Mouse (Mus musculus): ENCODE measurements around the gene Nmt1. TPM values are rescaled to one million over a fixed set of nuclear protein-coding genes. Genes with fewer than 3 reads are reported as not detected.

Gene Nmt1
- 32.4 and 36.7 TPM in 2 replicates for polyA plus RNA-seq (2015; fragmentation: Nextera tagmentation; extraction: Ambion mirVana)

DNA sequence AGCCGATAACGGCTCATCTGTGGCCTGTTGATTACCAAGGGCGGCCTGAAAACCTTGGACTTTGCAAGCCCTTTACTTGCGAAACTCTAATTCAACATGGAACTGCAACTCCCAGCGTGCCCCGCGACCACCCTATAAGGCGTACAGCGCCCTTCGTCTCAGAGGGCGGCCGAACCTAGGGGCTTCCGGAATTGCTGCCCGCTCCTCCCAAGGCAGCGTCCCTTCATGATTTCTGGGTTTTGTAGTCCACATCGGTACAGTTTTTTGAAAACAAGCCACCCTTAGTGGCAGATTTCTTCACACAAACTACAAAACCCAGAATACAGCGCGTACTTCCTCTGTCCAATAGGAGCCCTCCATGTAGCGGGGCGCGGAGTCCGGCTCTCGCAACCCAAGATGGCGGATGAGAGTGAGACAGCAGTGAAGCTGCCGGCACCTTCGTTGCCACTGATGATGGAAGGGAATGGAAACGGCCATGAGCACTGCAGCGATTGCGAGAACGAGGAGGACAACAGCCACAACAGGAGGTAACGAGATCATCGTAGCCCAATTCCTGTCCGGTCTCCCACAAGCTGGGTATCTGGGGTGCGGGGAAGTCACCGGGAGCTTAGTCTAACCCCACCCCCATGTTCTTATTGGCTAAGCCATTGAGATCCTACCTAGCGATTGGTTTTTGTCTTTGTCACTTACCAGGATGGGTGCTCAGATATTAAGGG is at the start of gene Nmt1, which contains the start of gene Dcakd:
TSS of gene Nmt1 (plus strand) at position 15 of the 716 bp plus-strand sequence.
TSS of gene Dcakd (minus strand) at position 158 of the 716 bp plus-strand sequence.
- under 1% methylated on average over 36 of the region's 36 CpGs for WGBS (ENCODE audit: insufficient replicate concordance)
- H3K27me3 ChIP-seq = no peaks in the 10 kb centered on the region
- H3K9me3 ChIP-seq (replicated peaks) = no peaks in the 10 kb centered on the region
- peaks cover 33% of the 10 kb centered on the region for H3K36me3 ChIP-seq (replicated peaks)
- H3K9ac ChIP-seq = peak within 1 kb of the TSS; percentile 73
- peak within 1 kb of the TSS; percentile 72 for H3K4me3 ChIP-seq (replicated peaks)
- peak within 1 kb of the TSS; percentile 92 for H3K27ac ChIP-seq (replicated peaks)
- peaks cover 51% of the 10 kb centered on the region for H3K4me1 ChIP-seq (replicated peaks)
- H3K4me2 ChIP-seq = peak within 1 kb of the TSS; percentile 75
- ATAC-seq (ENCODE audit: insufficient read depth) = peak; percentile 97

DNA sequence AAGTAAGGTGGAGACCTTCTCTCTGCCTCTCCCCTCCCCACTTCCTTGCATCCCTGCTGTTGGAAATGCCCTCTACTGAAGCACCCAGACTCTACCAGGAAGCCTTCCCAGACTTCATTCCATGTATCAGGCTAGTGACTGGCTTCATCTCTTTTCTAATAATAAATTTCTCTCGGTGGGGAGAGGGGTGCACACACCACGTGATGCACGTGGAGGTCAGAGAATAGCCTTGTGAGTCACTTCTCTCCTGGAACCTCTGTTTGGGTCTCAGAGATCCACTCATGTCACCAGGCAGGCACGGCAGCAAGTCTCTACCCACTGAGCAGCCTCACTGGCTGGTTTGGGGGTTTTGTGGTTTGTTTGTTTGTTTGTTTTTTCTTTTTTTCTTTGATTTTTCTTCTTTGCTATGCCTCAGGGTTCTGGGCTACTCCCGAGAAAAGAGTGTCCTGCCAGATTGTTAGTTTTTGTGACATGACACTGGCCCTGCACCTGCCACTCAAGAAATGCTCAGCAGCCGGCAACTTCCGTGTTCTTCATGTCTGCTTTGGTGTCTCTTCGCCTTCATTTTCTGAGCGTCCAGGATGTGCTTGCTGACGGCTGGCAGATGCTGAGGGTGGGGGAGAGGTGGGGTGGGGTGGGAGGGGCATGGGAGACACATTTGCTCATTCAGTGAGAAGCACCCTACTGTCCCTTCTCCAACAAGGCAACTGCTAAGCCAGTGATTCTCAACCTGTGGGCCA is 46.7 kb upstream of the Nmt1 start:
- H3K4me2 ChIP-seq = no peak overlapping the region
- no peaks in the 10 kb centered on the region for H3K36me3 ChIP-seq (replicated peaks)
- H3K27ac ChIP-seq (replicated peaks) = no peak overlapping the region
- H3K9me3 ChIP-seq (replicated peaks) = no peaks in the 10 kb centered on the region
- H3K27me3 ChIP-seq = peaks cover 27% of the 10 kb centered on the region
- ATAC-seq (ENCODE audit: insufficient read depth) = no peak
- no peak overlapping the region for H3K9ac ChIP-seq
- H3K4me1 ChIP-seq (replicated peaks) = no peaks in the 10 kb centered on the region
- no peak overlapping the region for H3K4me3 ChIP-seq (replicated peaks)
- 45% methylated on average over 10 of the region's 10 CpGs for WGBS (ENCODE audit: insufficient replicate concordance)

DNA sequence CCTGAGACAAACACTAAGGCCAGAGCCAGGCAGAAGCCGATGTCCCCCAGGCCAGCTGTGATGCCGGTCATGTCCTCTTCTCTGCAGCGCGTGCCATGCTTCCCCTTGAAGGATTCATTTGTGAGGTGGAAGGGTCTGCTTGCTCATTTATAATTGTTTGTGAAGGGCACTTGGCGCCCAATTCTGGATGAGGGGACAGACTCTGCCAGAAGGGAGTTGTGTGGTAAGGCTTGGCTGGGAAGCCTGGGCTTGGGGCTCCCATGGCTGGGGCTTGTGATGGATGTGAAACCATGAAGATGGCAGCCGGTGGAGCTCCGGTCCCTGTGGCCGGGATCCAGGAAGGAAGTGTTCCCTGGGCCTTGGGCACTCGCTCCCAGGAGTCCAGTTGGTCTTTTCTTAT is 43.9 kb upstream of the Nmt1 start:
- Histone ChIP-seq H3K27me3 (peaks cover 51% of the 10 kb centered on the region), H3K9me3 (replicated peaks) (no peaks in the 10 kb centered on the region), H3K27ac (replicated peaks) (no peak overlapping the region), H3K4me2 (no peak overlapping the region), H3K4me3 (replicated peaks) (no peak overlapping the region), H3K4me1 (replicated peaks) (no peaks in the 10 kb centered on the region), H3K36me3 (replicated peaks) (no peaks in the 10 kb centered on the region), H3K9ac (no peak overlapping the region)
- no peak for ATAC-seq (ENCODE audit: insufficient read depth)
- 70% methylated on average over 9 of the region's 9 CpGs for WGBS (ENCODE audit: insufficient replicate concordance)

DNA sequence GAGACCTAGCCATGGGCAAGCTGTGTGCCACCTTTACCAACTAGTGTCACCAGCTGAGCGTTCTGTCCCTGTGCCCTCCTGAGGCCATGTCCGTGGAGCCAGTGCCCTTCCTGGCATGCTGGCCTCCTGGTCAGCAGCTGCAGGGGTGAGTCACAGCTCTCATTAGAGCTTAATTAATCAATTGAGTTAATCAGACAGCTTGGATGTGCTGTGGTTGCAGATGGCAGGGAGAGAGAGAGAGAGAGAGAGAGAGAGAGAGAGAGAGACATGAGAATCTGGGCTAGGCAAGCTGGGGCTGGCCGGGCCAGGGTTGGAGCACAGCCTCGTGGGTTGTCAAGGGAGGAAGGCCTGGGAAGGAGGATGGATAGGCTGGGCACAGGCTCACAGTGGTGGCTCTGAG is 43.4 kb upstream of the Nmt1 start:
- H3K4me2 ChIP-seq = no peak overlapping the region
- H3K4me3 ChIP-seq (replicated peaks) = no peak overlapping the region
- no peak overlapping the region for H3K27ac ChIP-seq (replicated peaks)
- H3K9ac ChIP-seq = no peak overlapping the region
- no peaks in the 10 kb centered on the region for H3K9me3 ChIP-seq (replicated peaks)
- peaks cover 57% of the 10 kb centered on the region for H3K27me3 ChIP-seq
- ATAC-seq (ENCODE audit: insufficient read depth) = no peak
- 61% methylated on average over 4 of the region's 4 CpGs for WGBS (ENCODE audit: insufficient replicate concordance)
- H3K36me3 ChIP-seq (replicated peaks) = no peaks in the 10 kb centered on the region
- H3K4me1 ChIP-seq (replicated peaks) = peaks cover 1% of the 10 kb centered on the region; the same call in 1 of the 2 replicates

DNA sequence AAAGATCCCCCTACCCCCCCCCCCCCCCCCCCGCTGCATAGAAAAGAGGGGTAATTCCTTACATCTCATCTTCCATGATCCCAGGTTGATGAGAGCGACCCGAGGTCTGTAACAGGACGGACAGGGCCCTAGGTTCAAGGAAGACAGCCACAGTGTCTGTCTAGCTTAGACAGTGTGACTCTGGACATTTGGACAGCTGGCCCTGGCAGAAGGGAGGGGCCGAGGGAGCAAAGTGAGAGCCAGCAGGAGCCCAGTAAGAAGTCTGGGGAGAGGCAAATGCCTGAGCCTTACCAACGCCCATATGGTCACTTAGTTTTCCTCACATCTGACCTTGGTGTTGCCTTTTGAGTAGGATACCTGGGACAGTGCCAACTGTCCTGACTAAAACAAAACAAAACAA is 42.8 kb upstream of the Nmt1 start:
- 40% methylated on average over 6 of the region's 6 CpGs for WGBS (ENCODE audit: insufficient replicate concordance)

GRCm38 (mm10) chr11:102989641-102990151 is 38.3 kb upstream of the Nmt1 start:
- H3K4me2 ChIP-seq = peak overlapping the region; percentile 46
- peaks cover 2% of the 10 kb centered on the region for H3K36me3 ChIP-seq (replicated peaks)
- H3K27me3 ChIP-seq = peaks cover 73% of the 10 kb centered on the region
- H3K4me1 ChIP-seq (replicated peaks) = peaks cover 5% of the 10 kb centered on the region; the same call in 1 of the 2 replicates
- H3K9me3 ChIP-seq (replicated peaks) = no peaks in the 10 kb centered on the region
- no peak for ATAC-seq (ENCODE audit: insufficient read depth)
- H3K4me3 ChIP-seq (replicated peaks) = peak overlapping the region; percentile 29
- no peak overlapping the region for H3K27ac ChIP-seq (replicated peaks)
- H3K9ac ChIP-seq = no peak overlapping the region
- WGBS (ENCODE audit: insufficient replicate concordance) = 10% methylated on average over 28 of the region's 28 CpGs

More for the DNA sequence above, 42.8 kb upstream of the Nmt1 start:
- H3K27ac ChIP-seq (replicated peaks) = no peak overlapping the region
- H3K4me3 ChIP-seq (replicated peaks) = no peak overlapping the region
- no peaks in the 10 kb centered on the region for H3K36me3 ChIP-seq (replicated peaks)
- H3K27me3 ChIP-seq = peaks cover 62% of the 10 kb centered on the region
- no peak for ATAC-seq (ENCODE audit: insufficient read depth)
- peaks cover 5% of the 10 kb centered on the region; the same call in 1 of the 2 replicates for H3K4me1 ChIP-seq (replicated peaks)
- H3K9ac ChIP-seq = no peak overlapping the region
- no peaks in the 10 kb centered on the region for H3K9me3 ChIP-seq (replicated peaks)
- H3K4me2 ChIP-seq = no peak overlapping the region

GRCm38 (mm10) chr11:102990152-102990663 is 37.8 kb upstream of the Nmt1 start:
- WGBS (ENCODE audit: insufficient replicate concordance) = 2% methylated on average over 29 of the region's 29 CpGs
- Histone ChIP-seq H3K4me2 (peak overlapping the region; percentile 46), H3K9me3 (replicated peaks) (no peaks in the 10 kb centered on the region), H3K9ac (no peak overlapping the region), H3K27me3 (peaks cover 72% of the 10 kb centered on the region), H3K4me3 (replicated peaks) (peak overlapping the region; percentile 29), H3K4me1 (replicated peaks) (peaks cover 5% of the 10 kb centered on the region; the same call in 1 of the 2 replicates), H3K27ac (replicated peaks) (no peak overlapping the region), H3K36me3 (replicated peaks) (peaks cover 7% of the 10 kb centered on the region)
- ATAC-seq (ENCODE audit: insufficient read depth) = no peak

DNA sequence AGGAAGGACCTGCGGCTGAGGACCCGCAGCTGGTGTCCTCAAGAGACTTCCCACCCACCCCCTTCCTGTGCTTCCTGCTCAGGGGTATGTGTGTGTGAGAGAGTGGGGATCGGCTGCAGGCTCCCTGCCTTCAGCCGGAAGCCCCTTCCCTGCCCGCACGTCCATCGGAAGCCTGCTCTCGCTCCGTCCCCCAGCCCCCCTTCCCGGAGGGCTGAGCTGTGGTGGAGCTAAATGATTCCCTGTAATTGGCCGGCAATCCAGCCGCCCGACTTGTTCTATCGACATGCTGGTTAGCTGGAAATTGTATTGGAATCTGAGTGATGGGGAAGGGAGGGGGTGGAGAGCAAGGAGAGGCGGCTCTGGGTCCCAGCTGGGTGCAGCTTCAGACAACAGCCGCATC is 36.3 kb upstream of the Nmt1 start:
- H3K4me2 ChIP-seq = peak overlapping the region; percentile 1; the same call in 1 of the 2 replicates
- no peak overlapping the region for H3K9ac ChIP-seq

DNA sequence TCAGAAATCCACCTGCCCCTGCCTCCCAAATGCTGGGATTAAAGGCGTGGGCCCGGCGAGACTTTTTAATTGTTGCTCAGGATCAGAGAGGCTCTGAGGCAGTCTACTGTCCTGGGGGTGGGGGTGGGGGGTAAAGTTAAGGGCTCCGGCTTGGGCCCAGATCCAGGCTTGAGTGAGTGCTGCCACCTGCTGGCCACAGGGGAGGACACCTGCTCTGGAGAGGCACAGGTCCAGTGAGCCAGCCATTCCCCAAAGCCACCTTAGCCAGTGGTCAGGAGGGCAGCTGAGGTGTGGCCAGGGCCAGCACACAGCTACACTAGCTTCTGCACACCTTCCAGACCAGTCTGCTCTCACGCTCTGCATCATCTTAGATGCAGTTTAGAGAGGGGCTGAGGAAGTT is 35.0 kb upstream of the Nmt1 start:
- WGBS (ENCODE audit: insufficient replicate concordance) = 4% methylated on average over 5 of the region's 5 CpGs

More for the DNA sequence above, 36.3 kb upstream of the Nmt1 start:
- Histone ChIP-seq H3K36me3 (replicated peaks) (peaks cover 21% of the 10 kb centered on the region), H3K27me3 (peaks cover 61% of the 10 kb centered on the region), H3K27ac (replicated peaks) (no peak overlapping the region), H3K9me3 (replicated peaks) (no peaks in the 10 kb centered on the region), H3K4me1 (replicated peaks) (peaks cover 5% of the 10 kb centered on the region; the same call in 1 of the 2 replicates), H3K4me3 (replicated peaks) (no peak overlapping the region)
- 4% methylated on average over 16 of the region's 16 CpGs for WGBS (ENCODE audit: insufficient replicate concordance)
- no peak for ATAC-seq (ENCODE audit: insufficient read depth)

GRCm38 (mm10) chr11:102993420-102994029 is 34.5 kb upstream of the Nmt1 start:
- no peak overlapping the region for H3K27ac ChIP-seq (replicated peaks)
- no peak for ATAC-seq (ENCODE audit: insufficient read depth)
- H3K4me1 ChIP-seq (replicated peaks) = peaks cover 17% of the 10 kb centered on the region
- H3K27me3 ChIP-seq = peaks cover 46% of the 10 kb centered on the region
- H3K9ac ChIP-seq = no peak overlapping the region
- no peak overlapping the region for H3K4me2 ChIP-seq
- WGBS (ENCODE audit: insufficient replicate concordance) = 66% methylated on average over 17 of the region's 17 CpGs
- H3K9me3 ChIP-seq (replicated peaks) = no peaks in the 10 kb centered on the region
- no peak overlapping the region for H3K4me3 ChIP-seq (replicated peaks)
- peaks cover 33% of the 10 kb centered on the region for H3K36me3 ChIP-seq (replicated peaks)

More for the DNA sequence above, 35.0 kb upstream of the Nmt1 start:
- H3K4me1 ChIP-seq (replicated peaks) = peaks cover 11% of the 10 kb centered on the region
- no peak overlapping the region for H3K27ac ChIP-seq (replicated peaks)
- no peak overlapping the region for H3K4me3 ChIP-seq (replicated peaks)
- H3K36me3 ChIP-seq (replicated peaks) = peaks cover 31% of the 10 kb centered on the region
- ATAC-seq (ENCODE audit: insufficient read depth) = 0 out of 2 replicates have a peak, but pooled peaks have one; percentile 17
- no peak overlapping the region for H3K4me2 ChIP-seq
- H3K9ac ChIP-seq = no peak overlapping the region
- no peaks in the 10 kb centered on the region for H3K9me3 ChIP-seq (replicated peaks)
- H3K27me3 ChIP-seq = peaks cover 52% of the 10 kb centered on the region

Measured in liver, embryonic 15.5 days (tissue).